Mouse (Mus musculus): ENCODE data around the gene Clic6.
"Not testable (repeated sequence)": the region's sequence is repeated elsewhere in the genome, so short reads cannot be mapped to it uniquely, and the experiment has no call there.

Clic6 gene

DNA sequence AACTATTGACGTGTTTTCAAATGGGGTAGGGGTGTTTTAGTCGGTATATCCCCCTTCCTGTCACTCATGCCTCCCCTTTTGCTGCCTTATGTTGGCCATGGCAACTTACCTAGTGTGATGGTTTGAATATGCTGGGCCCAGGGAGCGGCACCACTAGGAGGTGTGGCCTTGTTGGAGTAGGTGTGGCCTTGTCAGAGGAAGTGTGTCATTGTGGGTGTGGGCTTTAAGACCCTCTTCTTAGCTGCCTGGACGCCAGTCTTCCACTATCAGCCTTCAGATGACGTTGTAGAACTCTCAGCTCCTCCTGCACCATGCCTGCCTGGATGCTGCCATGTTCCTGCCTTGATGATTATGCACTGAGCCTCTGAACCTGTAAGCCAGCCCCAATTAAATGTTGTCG is 14.8 kb upstream of the Clic6 start, which contains the start of gene Rcan1:
TSS of gene Rcan1 (minus strand) at position 162 of the 400 bp plus-strand sequence.
- no peak for DNase-seq (ENCODE audit: low read depth)

DNA sequence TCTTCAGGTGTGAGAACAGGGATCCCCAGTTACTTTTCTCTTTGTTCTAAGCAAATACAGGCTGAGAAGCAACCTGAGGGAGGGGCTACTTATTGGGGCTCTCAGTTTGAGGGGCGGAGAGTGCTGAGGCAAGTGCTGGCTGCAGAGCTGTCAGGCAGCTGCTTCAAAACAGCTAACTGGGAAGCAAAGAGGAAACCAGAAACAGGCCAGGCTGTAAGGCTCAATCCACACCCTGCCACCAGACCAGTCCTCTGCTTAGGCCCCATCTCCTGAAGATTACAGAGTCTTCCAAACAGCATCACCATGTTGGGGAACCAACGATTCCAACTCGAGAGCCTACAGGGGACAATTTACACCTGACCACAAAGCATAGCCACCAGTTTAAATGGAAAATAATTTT is 12.6 kb upstream of the Clic6 start:
- DNase-seq (ENCODE audit: low read depth), result no peak

DNA sequence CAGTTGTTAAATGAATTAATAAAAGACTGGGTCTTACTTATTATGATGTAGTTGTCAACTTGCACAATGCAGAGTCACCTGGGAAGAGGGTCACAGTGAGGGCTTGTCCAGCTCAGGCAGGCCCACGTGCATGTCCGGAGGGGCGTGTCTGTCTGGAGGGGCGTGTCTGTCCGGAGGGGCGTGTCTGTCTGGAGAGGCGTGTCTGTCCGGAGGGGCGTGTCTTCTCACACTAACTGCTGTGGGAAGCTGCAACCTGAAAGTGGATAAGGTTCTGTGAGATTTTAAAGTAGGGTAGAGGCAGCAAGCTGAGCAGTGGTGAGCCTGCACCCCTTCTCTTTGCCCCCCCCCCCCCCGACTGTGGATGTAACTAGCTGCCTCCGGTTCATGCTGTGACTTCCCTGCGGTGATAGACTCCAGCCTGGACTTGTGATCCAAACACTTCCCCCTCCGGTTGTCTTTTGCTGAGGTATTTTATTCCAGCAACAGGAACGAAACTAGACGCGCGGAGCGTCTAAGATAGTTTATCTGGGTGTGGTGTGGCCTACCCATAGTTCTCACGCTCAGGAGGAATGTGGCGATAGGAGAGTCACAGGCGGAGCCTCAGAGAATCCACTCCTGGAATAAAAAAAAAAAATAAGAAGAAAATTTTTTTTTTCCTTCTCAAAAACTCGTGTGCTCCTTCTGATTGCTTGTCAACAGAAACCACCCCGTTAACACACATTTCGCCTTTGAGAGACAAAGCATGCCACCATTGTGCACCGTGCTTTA is 10.3 kb upstream of the Clic6 start:
- no peak for DNase-seq (ENCODE audit: low read depth)

DNA sequence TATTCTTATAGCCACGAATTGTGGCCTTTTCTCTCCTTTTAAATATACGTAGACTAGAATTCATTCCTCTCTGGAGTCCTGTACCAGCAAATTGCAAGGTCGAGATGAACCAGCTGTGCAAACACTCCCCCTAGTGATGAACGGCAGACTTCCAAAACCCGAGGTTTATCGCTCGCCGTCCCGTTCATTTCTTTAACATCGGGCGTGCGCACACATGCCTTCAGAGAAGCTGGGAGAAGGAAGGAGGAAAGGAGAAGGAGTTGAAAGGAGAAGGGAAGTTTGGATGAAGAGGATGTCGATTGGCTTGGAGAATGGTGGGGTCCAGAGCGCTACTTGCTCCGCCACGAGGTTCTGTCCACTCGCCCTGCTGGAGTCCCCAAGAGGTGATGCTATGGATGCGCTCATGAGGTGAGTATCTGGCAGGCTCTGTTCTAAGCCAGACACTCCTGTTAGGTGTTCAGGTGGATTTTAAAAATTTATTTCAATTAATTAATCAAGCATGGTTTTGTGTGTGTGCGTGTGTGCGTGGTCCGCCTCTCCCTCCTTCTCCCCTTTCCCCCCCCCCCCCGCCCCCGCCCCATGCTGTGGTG is 6.9 kb upstream of the Clic6 start:
- no peak for DNase-seq (ENCODE audit: low read depth)

DNA sequence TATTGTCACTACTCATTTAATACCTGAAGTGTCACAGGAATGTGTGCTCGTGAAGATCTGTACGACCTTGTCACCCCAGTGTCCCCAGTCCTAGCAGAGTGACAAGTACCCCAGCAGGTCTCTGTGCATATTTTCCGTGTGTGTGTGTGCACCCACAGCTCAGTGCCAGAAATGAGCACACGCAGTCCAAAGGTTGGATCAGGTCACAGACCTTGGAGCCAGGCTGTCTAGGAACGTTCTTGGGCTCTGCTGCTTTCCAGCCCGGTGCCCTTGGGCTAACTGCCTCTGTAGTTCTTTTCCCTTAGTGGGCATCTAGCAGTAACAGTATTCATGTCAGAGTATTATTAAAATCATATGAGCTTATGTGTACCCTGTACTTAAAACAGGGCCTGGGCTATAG is 1.6 kb downstream of the Clic6 start:
- DNase-seq (ENCODE audit: low read depth), result no peak

DNA sequence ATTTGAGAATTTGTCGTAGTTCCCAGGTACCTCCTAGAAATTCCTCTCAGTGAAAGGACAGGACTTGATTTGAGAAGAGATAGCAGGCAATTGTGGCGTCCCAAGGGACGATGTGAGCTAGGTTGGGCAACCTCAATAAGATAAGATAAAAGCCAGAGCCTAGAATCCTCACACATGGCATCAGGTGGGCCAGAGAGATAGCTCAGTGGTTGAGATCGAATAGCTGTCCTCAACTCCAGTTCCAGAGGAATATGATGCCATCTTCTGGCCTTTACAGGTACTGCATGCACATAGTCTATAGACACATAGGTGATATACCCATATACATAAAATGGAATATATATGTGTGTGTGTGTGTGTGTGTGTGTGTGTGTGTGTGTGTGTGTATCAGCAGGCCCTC is 2.0 kb downstream of the Clic6 start:
- DNase-seq (ENCODE audit: low read depth), result peak; percentile 72

DNA sequence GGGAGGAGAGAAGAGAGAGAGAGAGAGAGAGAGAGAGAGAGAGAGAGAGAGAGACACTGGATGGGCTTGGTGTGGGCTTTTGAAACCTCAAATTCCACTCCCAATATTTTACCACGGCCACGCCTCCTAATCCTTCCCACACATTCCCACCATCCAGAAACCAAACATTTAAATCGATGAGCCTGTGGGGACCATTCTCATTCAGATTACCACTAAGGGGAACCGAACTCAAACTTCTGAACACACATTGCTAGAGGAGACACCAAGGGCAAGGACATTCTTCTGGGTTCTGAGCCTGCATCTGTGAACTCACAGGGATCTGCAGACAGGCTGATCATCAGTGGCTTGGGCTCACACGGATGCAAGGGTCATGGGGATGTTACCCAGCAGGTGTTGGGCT is 2.9 kb downstream of the Clic6 start:
- no peak for DNase-seq (ENCODE audit: low read depth)

DNA sequence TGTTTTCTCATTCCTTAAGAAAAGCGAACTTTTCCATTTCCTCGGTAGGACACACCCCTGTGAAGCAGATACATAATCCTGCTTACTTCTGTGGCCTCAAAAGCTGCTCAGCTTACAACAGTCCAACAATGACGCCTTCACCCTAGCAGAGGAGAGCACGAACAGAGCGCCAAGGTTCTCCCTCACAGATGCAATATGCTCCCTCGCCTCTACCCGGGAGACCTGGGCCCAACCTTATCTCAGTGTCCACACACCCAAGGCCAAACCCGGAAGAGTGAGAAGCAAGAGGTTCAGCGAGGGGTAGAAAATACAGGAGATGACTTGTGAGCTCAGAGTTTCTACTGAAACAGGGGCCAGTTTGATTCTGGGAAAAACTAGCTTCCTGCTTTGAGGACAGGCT is 3.8 kb downstream of the Clic6 start:
- DNase-seq (ENCODE audit: low read depth), result no peak

DNA sequence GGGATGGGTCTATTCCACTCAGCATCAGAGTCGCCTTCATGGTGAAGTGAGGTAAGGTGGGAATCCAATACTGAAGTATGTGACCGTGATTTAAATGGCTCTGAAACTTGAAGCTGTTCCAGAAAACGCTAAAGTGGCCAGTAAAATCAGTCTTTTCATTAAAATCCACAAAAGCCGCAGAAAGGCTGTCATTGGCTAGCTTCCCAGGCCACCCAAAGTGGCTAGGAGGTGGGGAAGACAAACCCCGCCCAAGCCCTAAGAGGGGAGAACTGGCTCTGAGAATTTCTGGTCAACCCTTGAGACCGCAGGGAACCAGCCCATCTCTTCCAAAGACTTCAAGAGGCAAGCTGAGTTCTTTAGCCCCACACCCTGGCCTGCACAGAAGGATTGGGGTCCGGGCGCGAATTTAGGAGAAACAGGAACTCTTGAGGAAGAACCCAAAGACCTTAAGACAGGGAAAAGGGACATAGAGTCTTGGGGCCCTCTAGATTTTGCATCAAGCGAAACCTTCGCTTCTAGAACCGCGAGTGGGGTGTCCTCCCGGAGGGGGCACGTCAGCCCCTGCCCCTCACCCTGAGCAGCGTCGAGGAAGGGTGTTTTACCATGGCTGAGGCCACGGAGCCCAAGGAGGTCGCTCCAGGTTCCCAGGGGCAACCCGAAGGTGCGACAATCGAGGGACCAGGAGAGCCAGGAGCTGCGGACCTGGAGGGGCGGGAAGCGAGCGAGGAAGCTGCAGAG is 12.5 kb downstream of the Clic6 start:
- no peak for DNase-seq (ENCODE audit: low read depth)

DNA sequence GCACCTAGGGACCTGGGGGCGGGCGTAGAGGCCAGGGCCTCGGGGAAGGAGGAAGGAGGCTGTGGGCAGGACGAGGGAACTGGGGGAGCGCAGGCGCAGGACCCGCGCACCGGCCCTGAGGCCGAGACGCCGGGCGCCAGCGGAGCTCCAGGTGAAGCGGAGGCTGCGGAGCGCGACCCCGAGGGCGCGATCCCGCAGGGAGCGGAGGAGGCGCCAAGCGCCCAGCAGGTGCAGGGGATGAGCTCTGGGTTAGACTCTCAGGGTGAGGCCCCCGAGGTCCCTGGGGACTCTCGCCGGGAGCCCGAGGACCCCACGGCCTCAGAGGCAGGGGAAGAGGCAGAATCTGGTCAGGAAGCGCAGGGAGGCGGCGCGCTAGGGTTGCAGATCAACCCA is 13.0 kb downstream of the Clic6 start:
- no peak for DNase-seq (ENCODE audit: low read depth)

DNA sequence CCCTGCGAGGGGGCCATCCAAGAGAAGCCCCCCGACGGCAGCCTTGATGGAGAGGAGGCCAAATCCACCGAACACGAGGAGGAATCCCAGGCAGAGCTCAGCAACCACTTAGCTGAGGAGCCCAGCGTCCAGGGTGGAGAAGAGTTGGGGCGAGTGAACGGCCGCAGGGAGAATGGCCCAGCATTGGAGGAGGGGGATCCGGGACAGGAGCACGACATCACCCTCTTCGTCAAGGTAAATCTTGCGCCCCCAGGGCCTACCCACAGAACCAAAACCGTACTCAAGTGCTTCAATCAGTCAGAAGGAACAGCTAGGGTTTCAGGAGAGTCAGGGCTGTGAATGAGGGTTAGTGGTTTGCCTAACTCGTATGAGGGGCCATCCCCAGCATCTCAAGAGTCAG is 13.8 kb downstream of the Clic6 start:
- no peak for DNase-seq (ENCODE audit: low read depth)

DNA sequence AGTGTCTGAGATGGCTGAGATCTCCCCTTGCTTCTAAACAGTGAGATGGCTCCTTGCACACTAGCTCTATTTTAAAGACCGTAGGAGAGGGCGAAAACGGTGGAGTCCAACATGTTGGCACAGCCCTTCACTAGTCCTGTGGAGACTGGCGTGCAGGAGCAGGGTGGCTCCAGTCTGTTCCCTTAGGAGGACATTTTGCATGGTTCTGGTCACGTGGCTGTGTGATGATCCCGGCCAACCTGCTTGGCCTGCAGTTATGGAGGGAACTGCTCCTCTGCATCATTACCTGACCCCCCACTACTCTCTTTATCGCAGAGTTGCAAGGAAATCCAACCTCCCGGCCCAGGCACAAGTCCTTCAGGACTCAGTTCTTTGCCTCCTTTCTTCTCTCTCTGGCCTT is 15.0 kb downstream of the Clic6 start:
- DNase-seq (ENCODE audit: low read depth), result no peak

DNA sequence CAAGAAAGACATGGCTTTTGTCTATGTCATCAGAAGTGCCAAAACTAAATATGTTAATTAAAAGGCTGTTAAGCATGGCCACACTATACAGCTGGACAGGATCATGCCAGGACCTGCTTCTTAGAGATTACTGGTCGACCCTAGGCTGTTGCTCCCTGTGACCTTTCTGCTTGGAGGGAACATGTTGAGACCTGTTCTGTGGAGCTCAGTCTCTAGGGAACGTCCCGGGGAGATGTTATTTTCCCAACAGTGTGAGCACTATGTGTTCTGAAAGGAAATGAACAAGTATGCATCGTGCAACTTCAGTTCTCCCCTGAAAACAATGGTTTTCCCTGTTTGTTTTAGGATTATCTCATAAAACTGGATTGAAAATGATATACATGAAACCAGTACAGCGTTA is 17.6 kb downstream of the Clic6 start:
- no peak for DNase-seq (ENCODE audit: low read depth)

DNA sequence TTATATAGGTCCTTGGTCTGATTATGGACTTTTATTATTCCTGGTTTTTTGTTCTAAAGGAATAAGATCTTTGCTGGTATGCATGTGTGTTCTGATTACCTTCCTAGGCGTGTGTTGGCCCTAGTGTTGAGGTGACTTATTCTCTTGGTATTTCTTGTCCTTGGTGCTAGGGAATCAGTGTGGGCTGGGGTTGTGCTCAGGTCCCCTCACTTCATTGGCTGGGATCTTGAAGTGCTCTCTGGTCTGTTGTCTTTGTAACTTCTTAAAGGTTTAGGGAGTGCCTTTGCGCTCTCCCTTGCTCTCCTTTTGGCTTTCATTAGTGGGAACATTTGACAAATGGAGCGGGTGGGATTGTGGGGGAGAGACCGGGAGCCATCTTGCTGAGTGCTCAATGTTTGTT is 22.0 kb downstream of the Clic6 start:
- no peak for DNase-seq (ENCODE audit: low read depth)

DNA sequence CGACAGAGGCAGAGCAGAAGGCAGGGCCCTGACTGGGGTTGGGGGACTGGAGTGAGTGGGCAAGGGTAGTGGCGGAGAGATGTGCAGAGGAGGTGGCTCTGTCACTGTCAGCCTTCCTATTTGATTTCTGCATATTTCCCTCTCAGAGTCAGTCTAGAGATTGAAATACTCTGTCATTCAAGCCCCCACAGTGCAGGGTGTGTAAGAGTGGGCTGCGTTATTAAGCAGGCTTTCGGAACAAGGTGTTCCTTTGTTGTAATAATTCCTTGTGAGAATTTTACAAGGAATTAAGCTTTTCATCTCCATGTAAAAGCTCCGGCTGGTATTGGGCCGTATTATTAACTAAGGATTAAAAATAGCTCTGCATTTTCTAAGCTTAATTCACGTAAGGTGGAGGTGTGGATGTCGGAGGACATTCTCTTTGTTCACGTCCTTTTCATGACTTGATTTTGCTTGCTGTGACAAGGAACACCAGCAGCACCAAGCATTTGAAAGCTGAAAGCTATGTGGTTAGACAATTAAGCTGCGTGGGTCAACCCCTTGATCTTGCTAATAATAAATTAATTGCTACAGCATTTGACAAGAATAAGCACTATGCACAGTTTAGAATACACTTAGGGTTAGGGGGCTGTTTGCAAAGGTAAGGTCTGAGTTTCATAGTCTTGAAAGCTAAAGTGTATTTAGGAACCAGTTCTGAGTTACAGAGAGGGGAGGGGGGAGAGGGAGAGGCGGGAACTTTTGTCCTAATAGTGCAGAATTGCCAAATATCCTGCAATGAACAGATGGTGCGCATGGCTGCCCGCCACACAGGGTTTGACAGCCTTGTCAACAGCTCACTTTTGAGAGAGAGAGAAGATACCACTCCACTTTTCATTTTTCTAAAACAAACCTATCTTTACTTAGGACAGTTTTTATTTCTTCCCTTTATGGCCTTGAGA is 25.6 kb downstream of the Clic6 start:
- no peak for DNase-seq (ENCODE audit: low read depth)

DNA sequence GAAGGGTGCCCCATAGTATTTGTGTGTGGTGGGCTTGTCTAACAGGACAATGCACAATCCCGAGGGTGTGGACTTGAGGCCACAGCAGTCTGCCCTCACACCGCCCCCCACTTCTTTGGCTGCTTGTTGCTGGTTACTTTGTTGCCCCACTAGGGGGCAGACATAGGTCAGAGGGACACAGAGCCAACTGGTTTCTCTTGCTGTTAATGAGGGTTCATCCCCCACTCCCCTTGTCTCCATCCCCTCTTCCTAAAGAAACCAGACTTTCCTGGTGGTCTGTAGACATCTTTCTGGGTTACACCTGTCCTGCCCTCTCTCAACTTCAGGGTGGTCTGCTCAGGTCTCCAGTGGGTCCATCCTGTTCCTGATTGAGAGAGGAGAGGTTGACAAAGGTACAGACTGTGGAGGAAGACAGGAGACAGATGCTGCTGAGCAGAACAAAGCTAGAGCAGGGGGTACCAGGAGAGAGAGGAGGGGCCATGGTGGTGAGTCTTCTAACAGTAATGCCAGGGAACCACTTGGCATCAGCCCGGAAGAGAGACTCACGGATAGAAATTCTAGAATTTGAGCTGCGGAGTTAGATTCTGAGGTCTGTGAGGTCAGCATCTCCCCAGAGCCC is 26.3 kb downstream of the Clic6 start:
- DNase-seq (ENCODE audit: low read depth), result no peak

DNA sequence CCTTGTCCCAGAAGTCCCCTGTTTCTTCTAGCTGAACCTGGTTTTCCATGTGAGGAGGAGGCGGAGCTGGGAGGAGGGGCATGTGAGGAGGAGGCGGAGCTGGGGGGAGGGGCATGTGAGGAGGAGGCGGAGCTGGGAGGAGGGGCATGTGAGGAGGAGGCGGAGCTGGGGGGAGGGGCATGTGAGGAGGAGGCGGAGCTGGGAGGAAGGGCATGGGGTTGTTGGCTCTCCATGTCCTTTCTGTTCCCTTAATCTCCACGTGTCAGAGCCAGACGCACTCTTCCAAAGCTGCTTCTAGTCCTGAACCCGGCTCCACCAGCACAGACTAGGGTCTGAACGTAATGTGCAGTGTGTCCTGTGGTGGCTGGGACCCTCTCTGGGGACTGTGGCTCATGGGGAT is 29.4 kb downstream of the Clic6 start:
- DNase-seq (ENCODE audit: low read depth), result not testable (repeated sequence)

DNA sequence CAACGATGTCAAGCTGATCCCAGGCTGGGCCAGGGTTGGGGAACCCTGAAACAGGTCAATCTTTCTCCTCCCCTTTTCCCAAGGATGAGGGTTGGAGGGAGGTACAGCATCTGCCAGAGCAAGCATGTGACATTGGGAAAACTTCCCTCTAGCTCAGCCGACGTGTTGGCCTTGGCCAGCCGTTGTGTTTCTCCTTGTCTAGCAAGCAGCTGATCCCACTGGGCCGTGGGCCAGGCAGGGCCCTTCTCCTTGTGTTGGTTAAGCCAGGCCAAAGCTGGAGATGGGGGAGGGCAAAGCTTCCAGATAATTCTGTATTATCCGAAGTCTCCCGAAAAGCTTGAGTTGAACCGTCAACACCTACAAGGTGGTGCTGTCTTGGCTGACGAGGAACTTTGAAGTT is 30.6 kb downstream of the Clic6 start:
- no peak for DNase-seq (ENCODE audit: low read depth)

DNA sequence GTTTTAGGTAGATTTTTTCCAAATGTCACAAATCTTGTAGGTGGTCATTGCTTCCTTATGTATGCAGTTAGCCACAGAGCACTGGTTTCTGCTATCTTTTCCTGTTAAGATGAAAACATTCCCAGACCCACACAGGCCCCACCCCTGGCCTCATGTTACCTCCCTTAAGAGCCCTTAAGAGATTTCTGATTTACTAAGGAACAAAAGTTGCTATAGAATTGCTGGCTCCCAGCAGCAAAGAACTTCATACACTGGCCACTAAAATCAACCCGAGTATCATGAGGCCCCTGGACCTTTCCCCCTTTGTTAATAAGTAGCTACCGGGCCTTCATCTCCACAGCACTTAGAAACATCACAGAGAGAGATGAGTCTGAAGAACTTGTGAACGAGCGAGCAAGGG is 33.2 kb downstream of the Clic6 start:
- no peak for DNase-seq (ENCODE audit: low read depth)

DNA sequence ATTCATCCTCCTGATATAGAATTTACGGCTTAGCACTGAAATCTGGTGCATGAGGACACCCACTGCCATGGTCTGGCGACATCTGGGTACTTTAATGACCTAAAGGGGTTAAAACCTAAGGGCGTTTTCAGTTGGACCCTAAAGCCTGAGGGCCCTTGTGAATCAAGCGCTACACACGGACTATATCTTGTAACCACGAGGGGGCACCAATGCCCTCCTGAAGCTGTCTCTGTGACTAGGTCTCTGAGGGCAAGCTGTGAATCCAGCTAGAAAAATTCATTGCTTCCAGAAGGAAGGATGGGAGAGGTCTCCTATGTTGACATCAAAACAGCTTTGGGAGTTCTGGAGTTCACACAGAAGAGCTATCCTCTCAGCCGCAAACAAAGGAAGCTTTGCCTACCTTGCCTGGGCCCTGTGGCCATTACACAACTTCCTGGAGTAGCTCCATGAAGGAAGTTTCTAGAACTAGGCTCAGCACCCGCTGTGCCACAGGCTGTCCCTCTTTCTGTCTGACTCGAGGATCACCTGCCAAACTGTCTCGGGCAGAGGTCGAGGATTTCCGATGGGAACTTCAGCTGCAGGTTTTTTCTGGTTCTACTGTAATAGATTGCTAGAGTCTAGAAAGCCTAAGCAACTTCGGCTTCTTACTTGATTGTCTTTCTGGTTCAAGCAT is 34.4 kb downstream of the Clic6 start:
- DNase-seq (ENCODE audit: low read depth), result peak; percentile 32

DNA sequence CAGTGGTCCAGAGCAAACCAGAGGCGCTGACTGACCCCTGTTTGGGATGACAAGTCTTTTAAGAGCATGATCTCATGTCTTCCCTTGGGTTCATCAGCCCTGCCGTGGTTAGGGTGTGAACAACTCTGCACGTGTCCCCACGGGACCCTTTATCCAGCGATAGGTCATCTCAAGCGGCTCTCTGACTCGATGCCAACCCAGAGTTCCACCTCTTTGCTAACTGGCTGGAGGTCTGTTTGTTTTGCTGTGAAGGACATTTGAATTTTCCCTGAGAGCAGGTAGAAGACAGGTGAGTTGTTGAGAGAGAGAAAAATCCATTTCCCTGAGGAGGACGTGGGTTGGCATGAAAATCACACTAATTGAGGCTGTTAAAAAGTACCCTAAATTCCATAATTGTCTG is 37.8 kb downstream of the Clic6 start:
- no peak for DNase-seq (ENCODE audit: low read depth)
